Mouse (Mus musculus) bone marrow, adult 2 months (tissue): ENCODE data around the gene Slc35e4.

Experiments used
- CTCF ChIP-seq: fragments of 200-500 bp; IDR thresholded peaks from 2 replicates; pipeline ENCODE4 v1.5.1; 2011; ENCODE audit warnings: low read length, control low read depth; ENCODE audit not compliant: control insufficient read depth, insufficient read depth
- POLR2A ChIP-seq: fragments of 200-500 bp; IDR thresholded peaks from 2 replicates; pipeline ENCODE4 v1.6.1; 2011; ENCODE audit warnings: low read depth, mild to moderate bottlenecking, control low read depth, low read length, borderline replicate concordance; ENCODE audit not compliant: control insufficient read depth

DNA sequence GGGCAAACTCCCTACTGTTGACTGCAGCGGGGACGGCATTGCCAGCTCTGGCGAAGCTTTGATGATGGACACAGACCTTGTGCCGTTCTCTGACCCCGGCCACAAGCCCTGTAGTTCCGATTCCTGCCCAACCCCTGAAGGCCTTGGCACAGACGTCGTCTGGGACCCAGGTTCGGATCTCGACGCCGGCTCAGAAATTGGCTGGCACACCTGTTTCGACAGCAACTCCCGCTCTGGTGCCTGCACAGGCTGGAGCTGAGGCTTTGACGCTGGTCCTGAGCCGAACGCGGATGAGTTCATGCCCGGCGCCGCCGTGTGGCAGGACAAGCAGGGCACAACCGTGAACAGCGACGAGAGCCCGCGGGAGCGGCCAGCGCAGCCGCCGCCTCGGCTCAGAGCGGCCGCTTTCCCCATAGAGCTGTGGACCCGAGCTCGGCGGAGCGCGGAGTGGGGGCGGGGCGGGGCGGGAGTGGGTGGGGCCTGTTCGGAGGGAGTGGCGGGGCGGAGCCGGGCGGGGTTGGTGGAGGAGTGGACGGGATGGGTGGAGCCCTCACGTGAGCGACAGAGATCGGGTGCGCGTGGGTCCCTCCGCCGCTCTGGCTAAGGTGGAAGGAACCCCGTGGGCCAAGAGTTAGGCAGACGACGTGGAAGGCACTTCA is 50.9 kb downstream of the Slc35e4 start, which contains the start of gene Osbp2:
- TF ChIP-seq CTCF (no peak), POLR2A (no peak)
